Mouse (Mus musculus) bone marrow, adult 2 months (tissue): ENCODE data around the gene Alpl.

Source experiments
- CTCF ChIP-seq: fragments of 200-500 bp; IDR thresholded peaks from 2 replicates; pipeline ENCODE4 v1.5.1; 2011; ENCODE audit warnings: low read length, control low read depth; ENCODE audit not compliant: control insufficient read depth, insufficient read depth
- POLR2A ChIP-seq: fragments of 200-500 bp; IDR thresholded peaks from 2 replicates; pipeline ENCODE4 v1.6.1; 2011; ENCODE audit warnings: low read depth, mild to moderate bottlenecking, control low read depth, low read length, borderline replicate concordance; ENCODE audit not compliant: control insufficient read depth

- no peak for TF ChIP-seq POLR2A
- TF ChIP-seq CTCF, result no peak
These were observed 27.8 kb downstream of the Alpl start for GRCm38 (mm10) chr4:137768381-137768780.
